ENCODE assay signal across 8 mouse cellular contexts in the genomic region with DNA sequence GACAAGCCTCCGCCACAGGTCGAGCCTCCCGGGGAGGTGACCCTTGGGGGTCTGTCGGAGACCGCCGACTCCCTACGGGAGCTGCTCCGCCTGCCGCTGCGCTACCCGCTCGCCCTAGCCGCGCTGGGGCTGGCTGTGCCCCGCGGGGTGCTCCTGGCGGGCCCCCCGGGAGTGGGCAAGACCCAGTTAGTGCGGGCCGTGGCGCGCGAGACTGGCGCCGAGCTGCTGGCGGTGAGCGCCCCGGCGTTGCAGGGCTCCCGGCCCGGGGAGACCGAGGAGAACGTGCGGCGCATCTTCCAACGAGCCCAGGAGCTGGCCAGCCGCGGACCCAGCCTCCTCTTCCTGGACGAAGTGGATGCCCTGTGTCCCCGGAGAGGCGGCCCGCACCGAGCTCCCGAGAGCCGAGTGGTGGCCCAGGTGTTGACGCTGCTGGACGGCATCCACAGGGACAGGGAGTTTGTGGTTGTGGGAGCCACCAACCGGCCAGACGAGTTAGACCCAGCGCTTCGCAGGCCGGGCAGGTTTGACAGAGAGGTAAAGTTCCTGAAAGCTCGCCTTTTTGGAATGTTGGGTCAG. TPM values are rescaled to one million over a fixed set of nuclear protein-coding genes. Genes with fewer than 3 reads are reported as not detected.
A peak's percentile ranks its signal among the peaks of the same experiment; 100 is the strongest.
DNase-seq lines count a peak whose midpoint lies in the region; ATAC-seq and TF ChIP-seq lines count a peak whose summit lies in the region.

No protein-coding gene starts in this region.

- no peak overlapping the region; the same call in 1 of the 2 replicates for H3K27ac ChIP-seq in bone marrow macrophage, adult 2 months (ENCODE audit: insufficient read depth, low read depth, low read length)
- peak overlapping the region; percentile 94 for H3K27ac ChIP-seq in forebrain, embryonic 10.5 days
- peak overlapping the region; percentile 95 for H3K27ac ChIP-seq in hindbrain, embryonic 10.5 days
- H3K27ac ChIP-seq in limb, embryonic 13.5 days = peak overlapping the region; percentile 84
- H3K27ac ChIP-seq in midbrain, embryonic 13.5 days = peak overlapping the region; percentile 80

- H3K27me3 ChIP-seq in forebrain, embryonic 10.5 days (ENCODE audit: poor library complexity, severe bottlenecking) = no peaks in the 10 kb centered on the region
- H3K27me3 ChIP-seq in hindbrain, embryonic 10.5 days (ENCODE audit: insufficient read depth, poor library complexity, severe bottlenecking) = no peaks in the 10 kb centered on the region
- H3K27me3 ChIP-seq in limb, embryonic 13.5 days = peaks cover 5% of the 10 kb centered on the region; the same call in 1 of the 2 replicates
- peaks cover 6% of the 10 kb centered on the region; the same call in 1 of the 2 replicates for H3K27me3 ChIP-seq in midbrain, embryonic 13.5 days

- H3K4me2 ChIP-seq in limb, embryonic 13.5 days (replicated peaks) = peak overlapping the region; percentile 99
- peak overlapping the region; percentile 98 for H3K4me2 ChIP-seq in midbrain, embryonic 13.5 days (replicated peaks)

- H3K4me3 ChIP-seq in bone marrow macrophage, adult 2 months (ENCODE audit: insufficient read depth, low read length) = peak overlapping the region; percentile 97
- H3K4me3 ChIP-seq in forebrain, embryonic 10.5 days = peak overlapping the region; percentile 99
- peak overlapping the region; percentile 100 for H3K4me3 ChIP-seq in hindbrain, embryonic 10.5 days
- H3K4me3 ChIP-seq in limb, embryonic 13.5 days = peak overlapping the region; percentile 99
- H3K4me3 ChIP-seq in midbrain, embryonic 13.5 days (replicated peaks) = peak overlapping the region; percentile 100

- peak; percentile 24 to 33 for DNase-seq in left cerebral cortex, adult 18-20 months (ENCODE audit: low spot score in 2 of 2)
- no peak for DNase-seq in left cerebral cortex, adult 9 months (ENCODE audit: low spot score in 2 of 2)
- peak; percentile 54 for DNase-seq in forebrain, embryonic 10.5 days (ENCODE audit: extremely low spot score, low spot score)
- DNase-seq in hindbrain, embryonic 10.5 days (ENCODE audit: low spot score) = peak; percentile 63
- peak; percentile 35 for DNase-seq in thymus, postnatal 25 days

- no peak for TF ChIP-seq CTCF in bone marrow macrophage, adult 2 months (IDR thresholded peaks at IDR 0.05; ENCODE audit: low read depth, low read length)

- under 1% methylated on average over 49 of the region's 53 CpGs for WGBS in forebrain, embryonic 10.5 days
- under 1% methylated on average over 53 of the region's 53 CpGs for WGBS in hindbrain, embryonic 10.5 days
- under 1% methylated on average over 52 of the region's 53 CpGs for WGBS in limb, embryonic 13.5 days
- under 1% methylated on average over 53 of the region's 53 CpGs for WGBS in midbrain, embryonic 13.5 days

- peak; percentile 30 for ATAC-seq in limb, embryonic 13.5 days (ENCODE audit: low FRiP score, low read depth)
- peak; percentile 37 for ATAC-seq in midbrain, embryonic 13.5 days

- no peaks in the 10 kb centered on the region; the same call in 1 of the 2 replicates for H3K4me1 ChIP-seq in bone marrow macrophage, adult 2 months (ENCODE audit: control insufficient read depth, insufficient read depth, low read length)
- H3K4me1 ChIP-seq in forebrain, embryonic 10.5 days = peaks cover 21% of the 10 kb centered on the region
- peaks cover 19% of the 10 kb centered on the region for H3K4me1 ChIP-seq in hindbrain, embryonic 10.5 days (replicated peaks)
- H3K4me1 ChIP-seq in limb, embryonic 13.5 days = peaks cover 11% of the 10 kb centered on the region; the same call in 1 of the 2 replicates
- peaks cover 13% of the 10 kb centered on the region for H3K4me1 ChIP-seq in midbrain, embryonic 13.5 days (replicated peaks)

- H3K9me3 ChIP-seq in forebrain, embryonic 10.5 days = no peaks in the 10 kb centered on the region
- no peaks in the 10 kb centered on the region for H3K9me3 ChIP-seq in hindbrain, embryonic 10.5 days
- H3K9me3 ChIP-seq in limb, embryonic 13.5 days = no peaks in the 10 kb centered on the region
- no peaks in the 10 kb centered on the region for H3K9me3 ChIP-seq in midbrain, embryonic 13.5 days

- TF ChIP-seq POLR2A in bone marrow macrophage, adult 2 months (IDR thresholded peaks at IDR 0.05; ENCODE audit: borderline replicate concordance, low read depth, low read length) = no peak

- peak overlapping the region; percentile 96 for H3K9ac ChIP-seq in limb, embryonic 13.5 days
- H3K9ac ChIP-seq in midbrain, embryonic 13.5 days (replicated peaks) = peak overlapping the region; percentile 97

- H3K36me3 ChIP-seq in forebrain, embryonic 10.5 days (replicated peaks) = peaks cover 26% of the 10 kb centered on the region
- H3K36me3 ChIP-seq in hindbrain, embryonic 10.5 days = peaks cover 26% of the 10 kb centered on the region
- H3K36me3 ChIP-seq in limb, embryonic 13.5 days = peaks cover 20% of the 10 kb centered on the region
- H3K36me3 ChIP-seq in midbrain, embryonic 13.5 days = peaks cover 13% of the 10 kb centered on the region

RNA-seq across cellular contexts. Expression of a gene that starts 5.5 kb away (rescaled TPM):
- not detected for total RNA-seq in left cerebral cortex, adult 18-20 months (2021)
- not detected in 2 replicates for polyA plus RNA-seq in bone marrow macrophage, adult 2 months (2012; ENCODE audit: insufficient read depth, insufficient read length, missing spikeins)
- polyA plus RNA-seq in forebrain, embryonic 10.5 days (2016; fragmentation: Nextera tagmentation; extraction: Ambion mirVana) = 0.56 and 0.91 TPM in 2 replicates
- polyA plus RNA-seq in hindbrain, embryonic 10.5 days (2016; fragmentation: Nextera tagmentation; extraction: Ambion mirVana) = 0.21 and 0.47 TPM in 2 replicates
- 0.62 TPM in 1 of 2 replicates, not detected in the other for polyA plus RNA-seq in limb, embryonic 13.5 days (2015; fragmentation: Nextera tagmentation; extraction: Ambion mirVana)
- 0.62 TPM in 1 of 2 replicates, not detected in the other for polyA plus RNA-seq in midbrain, embryonic 13.5 days (2015; fragmentation: Nextera tagmentation; extraction: Ambion mirVana)

RNA-seq across cellular contexts. Expression of a gene that starts 20.2 kb away (rescaled TPM):
- total RNA-seq in left cerebral cortex, adult 18-20 months (2021) = 10 to 100 TPM; 66.0 to 74.6 TPM
- polyA plus RNA-seq in bone marrow macrophage, adult 2 months (2012; ENCODE audit: insufficient read depth, insufficient read length, missing spikeins) = 59.3 and 60.9 TPM in 2 replicates
- 17.7 and 19.0 TPM in 2 replicates for polyA plus RNA-seq in forebrain, embryonic 10.5 days (2016; fragmentation: Nextera tagmentation; extraction: Ambion mirVana)
- polyA plus RNA-seq in hindbrain, embryonic 10.5 days (2016; fragmentation: Nextera tagmentation; extraction: Ambion mirVana) = 10.9 and 14.5 TPM in 2 replicates
- polyA plus RNA-seq in limb, embryonic 13.5 days (2015; fragmentation: Nextera tagmentation; extraction: Ambion mirVana) = 35.1 and 38.7 TPM in 2 replicates
- polyA plus RNA-seq in midbrain, embryonic 13.5 days (2015; fragmentation: Nextera tagmentation; extraction: Ambion mirVana) = 21.8 and 25.7 TPM in 2 replicates

Comparison
In these comparisons a context has a peak if more than half of its experiments do, and no peak if none do; other contexts are left out.
1. DNase-seq: peak in left cerebral cortex, adult 18-20 months (2 of 2), forebrain, embryonic 10.5 days (single experiment), hindbrain, embryonic 10.5 days (single experiment) and thymus, postnatal 25 days (single experiment); none in left cerebral cortex, adult 9 months (0 of 2).
2. Peak in every context shown above with its lines, with median percentiles within 50 percentile points of each other: H3K4me3 ChIP-seq.